Mouse (Mus musculus): Measurements from ENCODE around the gene Gm10521. TPM values are rescaled to one million over a fixed set of nuclear protein-coding genes. Genes with fewer than 3 reads are reported as not detected.

The Gm10521 gene
- total RNA-seq, 1 experiment from 2014 or later = 8.1 TPM

- ATAC-seq (replicated peaks; ENCODE audit: insufficient number of reproducible peaks, low FRiP score, low TSS enrichment, poor library complexity, severe bottlenecking) = no peak
Measured at GRCm38 (mm10) chr1:171938952-171939948, 43.8 kb downstream of the Gm10521 start.

- ATAC-seq (replicated peaks; ENCODE audit: insufficient number of reproducible peaks, low FRiP score, low TSS enrichment, poor library complexity, severe bottlenecking) = no peak
Measured at GRCm38 (mm10) chr1:171940626-171941025, 45.2 kb downstream of the Gm10521 start.

- no peak for ATAC-seq (replicated peaks; ENCODE audit: insufficient number of reproducible peaks, low FRiP score, low TSS enrichment, poor library complexity, severe bottlenecking)
Measured at GRCm38 (mm10) chr1:171946447-171946995, 51.1 kb downstream of the Gm10521 start.

Other genes starting within 250 kb of the Gm10521 start
- gene Slamf7, start 242.6 kb upstream of the Gm10521 start, total RNA-seq (2017) = 37.7 to 95.2 TPM (median 47.4 TPM) in 3 replicates
- 279 to 329 TPM (median 318 TPM) in 3 replicates for gene Cd48, start 213.7 kb upstream of the Gm10521 start, total RNA-seq (2017)
- gene Slamf1, start 128.5 kb upstream of the Gm10521 start, total RNA-seq (2017) = 1.7 to 10.9 TPM (median 4.9 TPM) in 3 replicates
- 152 to 228 TPM (median 167 TPM) in 3 replicates for gene Cd84, start 56.0 kb upstream of the Gm10521 start, total RNA-seq (2017)
- gene Slamf6, start 21.9 kb downstream of the Gm10521 start, total RNA-seq (2017) = 9.1 to 21.9 TPM (median 19.7 TPM) in 3 replicates
- 0.67 to 2.7 TPM (median 1.2 TPM) in 3 replicates for gene Vangl2, start 132.8 kb downstream of the Gm10521 start, total RNA-seq (2017)
- gene Nhlh1, start 161.9 kb downstream of the Gm10521 start, total RNA-seq (2017) = not detected in 3 replicates
- gene Copa, start 186.9 kb downstream of the Gm10521 start, total RNA-seq (2017) = 154 to 190 TPM (median 159 TPM) in 3 replicates
- gene Ncstn, start 187.1 kb downstream of the Gm10521 start, total RNA-seq (2017) = 47.2 to 70.4 TPM (median 56.3 TPM) in 3 replicates
- 42.1 to 57.3 TPM (median 52.1 TPM) in 3 replicates for gene Pex19, start 231.1 kb downstream of the Gm10521 start, total RNA-seq (2017)

Measured in monocyte, adult 5-6 weeks (primary cell).